In genomic region chr16:22022122-22022521, GRCm38 (mm10) we compare ENCODE assay signal across 10 mouse cellular contexts. TPM values are rescaled to one million over a fixed set of nuclear protein-coding genes. Genes with fewer than 3 reads are reported as not detected.
DNase-seq lines count a peak whose midpoint lies in the region; ATAC-seq and TF ChIP-seq lines count a peak whose summit lies in the region.
"Had no signal": no experiment of that assay in that cellular context is flagged by ENCODE, and none has a peak within 500 bp of the region (broad histone marks: within the 10 kb centered on the region; RNA-seq: fewer than 3 reads in every experiment).

No protein-coding gene starts in this region.

- H3K4me3 ChIP-seq in intestine, postnatal 0 days (ENCODE audit: low read depth, low read length): no peak overlapping the region
- H3K4me3 ChIP-seq in intestine, embryonic 16.5 days (ENCODE audit: low read length): no peak overlapping the region
- H3K4me3 ChIP-seq in liver, postnatal 0 days (ENCODE audit: low read depth, low read length): no peak overlapping the region
- H3K4me3 ChIP-seq: forebrain, embryonic 10.5 days; hindbrain, embryonic 15.5 days; limb, embryonic 13.5 days had no signal

- H3K9ac ChIP-seq in intestine, postnatal 0 days (ENCODE audit: low read depth, low read length): no peak overlapping the region
- no peak overlapping the region for H3K9ac ChIP-seq in intestine, embryonic 16.5 days (ENCODE audit: low read depth, low read length)
- no peak overlapping the region for H3K9ac ChIP-seq in liver, postnatal 0 days (replicated peaks)
- H3K9ac ChIP-seq: hindbrain, embryonic 15.5 days; limb, embryonic 13.5 days had no signal

- TF ChIP-seq CTCF in intestine, postnatal 0 days (IDR thresholded peaks at IDR 0.05; ENCODE audit: low read depth): peak; percentile 67
- peak; percentile 63 for TF ChIP-seq CTCF in liver, postnatal 0 days (IDR thresholded peaks at IDR 0.05; ENCODE audit: low read depth)

- no peaks in the 10 kb centered on the region for H3K27me3 ChIP-seq in intestine, postnatal 0 days (replicated peaks; ENCODE audit: control insufficient read depth, insufficient read depth, low read length)
- H3K27me3 ChIP-seq in intestine, embryonic 16.5 days (replicated peaks; ENCODE audit: control insufficient read depth, insufficient read depth, low read length): no peaks in the 10 kb centered on the region
- no peaks in the 10 kb centered on the region for H3K27me3 ChIP-seq in liver, postnatal 0 days (ENCODE audit: insufficient read depth, low read length)
- H3K27me3 ChIP-seq: hindbrain, embryonic 15.5 days; limb, embryonic 13.5 days had no signal

- H3K4me2 ChIP-seq in intestine, postnatal 0 days (replicated peaks; ENCODE audit: low read depth): no peak overlapping the region
- H3K4me2 ChIP-seq in intestine, embryonic 16.5 days (ENCODE audit: low read depth, low read length): no peak overlapping the region
- H3K4me2 ChIP-seq in liver, postnatal 0 days (ENCODE audit: low read depth, low read length): no peak overlapping the region
- H3K4me2 ChIP-seq: hindbrain, embryonic 15.5 days; limb, embryonic 13.5 days had no signal

- no peak for ATAC-seq in intestine, postnatal 0 days
- ATAC-seq in intestine, embryonic 16.5 days: no peak
- ATAC-seq in liver, postnatal 0 days: no peak

- no peak for TF ChIP-seq EP300 in liver, postnatal 0 days (IDR thresholded peaks at IDR 0.05; ENCODE audit: low read depth)

- H3K36me3 ChIP-seq in intestine, postnatal 0 days (ENCODE audit: control insufficient read depth, insufficient read depth): peaks cover 49% of the 10 kb centered on the region
- H3K36me3 ChIP-seq in intestine, embryonic 16.5 days (ENCODE audit: control insufficient read depth, insufficient read depth, low read length): peaks cover 10% of the 10 kb centered on the region
- peaks cover 55% of the 10 kb centered on the region for H3K36me3 ChIP-seq in liver, postnatal 0 days (replicated peaks; ENCODE audit: insufficient read depth, low read length)

- H3K4me1 ChIP-seq in intestine, postnatal 0 days (replicated peaks; ENCODE audit: control insufficient read depth, insufficient read depth, low read length): no peaks in the 10 kb centered on the region
- H3K4me1 ChIP-seq in intestine, embryonic 16.5 days (ENCODE audit: control insufficient read depth, insufficient read depth, low read length): no peaks in the 10 kb centered on the region
- no peaks in the 10 kb centered on the region for H3K4me1 ChIP-seq in liver, postnatal 0 days (ENCODE audit: insufficient read depth)
- H3K4me1 ChIP-seq: forebrain, embryonic 10.5 days; hindbrain, embryonic 15.5 days; limb, embryonic 13.5 days had no signal

- peak; percentile 50 for DNase-seq in 3T3-L1 (ENCODE audit: low read depth, low spot score)
- peak; percentile 67 to 68 for DNase-seq in B cell, adult 2 months
- DNase-seq in liver, postnatal 0 days: peak; percentile 25
- DNase-seq in frontal cortex, adult 2 months (ENCODE audit: extremely low spot score in 1 of 2, low spot score in 1 of 2): no peak
- no peak for DNase-seq in adrenal gland, postnatal 25 days

- H3K9me3 ChIP-seq in intestine, postnatal 0 days (ENCODE audit: control insufficient read depth): peaks cover 4% of the 10 kb centered on the region; the same call in 1 of the 2 replicates
- peaks cover 5% of the 10 kb centered on the region for H3K9me3 ChIP-seq in intestine, embryonic 16.5 days (ENCODE audit: control insufficient read depth, low read length)
- H3K9me3 ChIP-seq in liver, postnatal 0 days (ENCODE audit: low read length): 0 out of 2 replicates have a peak, but pooled peaks cover 6% of the 10 kb centered on the region
- H3K9me3 ChIP-seq: hindbrain, embryonic 15.5 days had no signal

- 98% methylated on average over 2 of the region's 2 CpGs for WGBS in intestine, postnatal 0 days
- WGBS in intestine, embryonic 16.5 days: 99% methylated on average over 2 of the region's 2 CpGs
- 92% methylated on average over 2 of the region's 2 CpGs for WGBS in liver, postnatal 0 days (ENCODE audit: insufficient replicate concordance)

- no peak overlapping the region for H3K27ac ChIP-seq in intestine, postnatal 0 days (ENCODE audit: low read depth, low read length)
- no peak overlapping the region for H3K27ac ChIP-seq in intestine, embryonic 16.5 days (ENCODE audit: low read length)
- H3K27ac ChIP-seq in liver, postnatal 0 days (ENCODE audit: low read depth): no peak overlapping the region
- H3K27ac ChIP-seq: forebrain, embryonic 10.5 days; hindbrain, embryonic 15.5 days; limb, embryonic 13.5 days had no signal

RNA-seq across cellular contexts. Expression of gene Senp2, which starts 12.8 kb away (rescaled TPM):
- polyA plus RNA-seq in intestine, postnatal 0 days (2015; fragmentation: Nextera tagmentation; extraction: Ambion mirVana): 17.8 and 20.4 TPM in 2 replicates
- 28.2 and 29.5 TPM in 2 replicates for polyA plus RNA-seq in intestine, embryonic 16.5 days (2015; fragmentation: Nextera tagmentation; extraction: Ambion mirVana)
- 14.1 and 15.5 TPM in 2 replicates for polyA plus RNA-seq in liver, postnatal 0 days (2015; fragmentation: Nextera tagmentation; extraction: Ambion mirVana)
- polyA plus RNA-seq in frontal cortex, adult 2 months (2012; rRNA removed): 59.8 and 60.1 TPM in 2 replicates
- total RNA-seq in adrenal gland, postnatal 25 days (2021): 36.0 and 40.1 TPM in 2 replicates

RNA-seq across cellular contexts. Expression of gene Liph, which starts 26.7 kb away (rescaled TPM):
- polyA plus RNA-seq in intestine, postnatal 0 days (2015; fragmentation: Nextera tagmentation; extraction: Ambion mirVana): 48.8 and 51.6 TPM in 2 replicates
- polyA plus RNA-seq in intestine, embryonic 16.5 days (2015; fragmentation: Nextera tagmentation; extraction: Ambion mirVana): 39.0 and 40.8 TPM in 2 replicates
- 0.33 and 0.48 TPM in 2 replicates for polyA plus RNA-seq in liver, postnatal 0 days (2015; fragmentation: Nextera tagmentation; extraction: Ambion mirVana)
- polyA plus RNA-seq in frontal cortex, adult 2 months (2012; rRNA removed): 0.71 and 1.8 TPM in 2 replicates
- 0.33 and 1.5 TPM in 2 replicates for total RNA-seq in adrenal gland, postnatal 25 days (2021)

Comparison
In these comparisons a context has a peak if more than half of its experiments do, and no peak if none do; other contexts are left out.
1. DNase-seq: peak in 3T3-L1 (single experiment), B cell, adult 2 months (2 of 2) and liver, postnatal 0 days (single experiment); none in frontal cortex, adult 2 months (0 of 2) and adrenal gland, postnatal 25 days (single experiment).
2. RNA of gene Liph, which starts 26.7 kb away (polyA plus RNA-seq): 48.8 to 51.6 TPM in intestine, postnatal 0 days and 39.0 to 40.8 TPM in intestine, embryonic 16.5 days; 0.71 to 1.8 TPM in frontal cortex, adult 2 months and 0.33 to 0.48 TPM in liver, postnatal 0 days; every median in the first group is over 10 times any median in the second.